Mouse (Mus musculus): ENCODE measurements around the gene Chsy1. TPM values are rescaled to one million over a fixed set of nuclear protein-coding genes. Genes with fewer than 3 reads are reported as not detected.

Chsy1 gene
- polyA plus RNA-seq, 1 experiment from 2014 or later = 10.1 TPM

GRCm38 (mm10) chr7:66176256-66176655 is 66.9 kb downstream of the Chsy1 start:
- 80% methylated on average over 4 of the region's 4 CpGs for WGBS (ENCODE audit: insufficient replicate concordance)
- peaks cover 52% of the 10 kb centered on the region for H3K4me1 ChIP-seq (replicated peaks)
- H3K27ac ChIP-seq = peak overlapping the region; percentile 45; the same call in 1 of the 2 replicates
- H3K9ac ChIP-seq = no peak overlapping the region
- H3K27me3 ChIP-seq = no peaks in the 10 kb centered on the region
- no peak overlapping the region for H3K4me2 ChIP-seq
- no peak overlapping the region for H3K4me3 ChIP-seq (replicated peaks)
- DNase-seq (no peak), ATAC-seq (ENCODE audit: low read depth) (no peak)
- H3K9me3 ChIP-seq (replicated peaks) = no peaks in the 10 kb centered on the region
- H3K36me3 ChIP-seq = peaks cover 39% of the 10 kb centered on the region

GRCm38 (mm10) chr7:66176929-66177328 is 67.6 kb downstream of the Chsy1 start:
- DNase-seq (peak; percentile 56), ATAC-seq (ENCODE audit: low read depth) (peak; percentile 82)
- H3K9me3 ChIP-seq (replicated peaks) = no peaks in the 10 kb centered on the region
- H3K4me1 ChIP-seq (replicated peaks) = peaks cover 52% of the 10 kb centered on the region
- H3K4me3 ChIP-seq (replicated peaks) = no peak overlapping the region
- peaks cover 32% of the 10 kb centered on the region for H3K36me3 ChIP-seq
- 10% methylated on average over 4 of the region's 4 CpGs for WGBS (ENCODE audit: insufficient replicate concordance)
- peak overlapping the region; percentile 45 for H3K27ac ChIP-seq
- 0 out of 2 replicates have a peak overlapping the region, but pooled peaks have one; percentile 4 for H3K9ac ChIP-seq
- no peak overlapping the region for H3K4me2 ChIP-seq
- H3K27me3 ChIP-seq = no peaks in the 10 kb centered on the region

- no peak overlapping the region for H3K9ac ChIP-seq
- H3K36me3 ChIP-seq = peaks cover 21% of the 10 kb centered on the region
- ATAC-seq (ENCODE audit: low read depth) = no peak
- no peak for DNase-seq
- H3K27me3 ChIP-seq = no peaks in the 10 kb centered on the region
- no peak overlapping the region for H3K4me2 ChIP-seq
- 79% methylated on average over 6 of the region's 6 CpGs for WGBS (ENCODE audit: insufficient replicate concordance)
- peaks cover 52% of the 10 kb centered on the region for H3K4me1 ChIP-seq (replicated peaks)
- H3K9me3 ChIP-seq (replicated peaks) = no peaks in the 10 kb centered on the region
- no peak overlapping the region for H3K27ac ChIP-seq
- H3K4me3 ChIP-seq (replicated peaks) = no peak overlapping the region
Observed at GRCm38 (mm10) chr7:66178101-66178500, 68.8 kb downstream of the Chsy1 start.

- H3K36me3 ChIP-seq = peaks cover 13% of the 10 kb centered on the region
- no peaks in the 10 kb centered on the region for H3K9me3 ChIP-seq (replicated peaks)
- no peak for DNase-seq
- no peak overlapping the region for H3K9ac ChIP-seq
- H3K4me3 ChIP-seq (replicated peaks) = no peak overlapping the region
- ATAC-seq (ENCODE audit: low read depth) = no peak
- H3K27me3 ChIP-seq = no peaks in the 10 kb centered on the region
- H3K4me2 ChIP-seq = no peak overlapping the region
- WGBS (ENCODE audit: insufficient replicate concordance) = 43% methylated on average over 10 of the region's 10 CpGs
- peaks cover 62% of the 10 kb centered on the region for H3K4me1 ChIP-seq (replicated peaks)
- H3K27ac ChIP-seq = no peak overlapping the region
Observed at GRCm38 (mm10) chr7:66179120-66179581, 69.8 kb downstream of the Chsy1 start.

DNA sequence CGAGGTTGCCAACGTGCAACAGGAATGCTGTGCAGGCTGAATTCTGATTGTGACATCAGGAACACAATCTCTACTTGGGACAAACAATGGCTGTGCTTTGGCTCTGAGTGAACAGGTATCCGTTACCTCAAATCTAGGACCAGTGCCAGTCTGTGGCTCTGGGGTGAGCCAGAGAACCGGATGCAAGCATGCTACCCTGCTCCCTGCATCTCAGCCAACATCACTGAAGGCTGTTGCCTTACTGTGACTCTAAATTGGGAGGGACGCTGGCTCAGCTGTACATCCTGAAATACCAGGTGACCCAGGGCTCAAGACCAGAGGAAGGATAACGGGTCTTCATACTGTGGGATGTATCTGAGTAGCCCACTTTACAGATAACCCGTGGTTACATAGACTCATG is 70.4 kb downstream of the Chsy1 start:
- ATAC-seq (ENCODE audit: low read depth) (no peak), DNase-seq (no peak)
- 67% methylated on average over 7 of the region's 7 CpGs for WGBS (ENCODE audit: insufficient replicate concordance)
- Histone ChIP-seq H3K36me3 (peaks cover 7% of the 10 kb centered on the region), H3K9ac (no peak overlapping the region), H3K4me1 (replicated peaks) (peaks cover 65% of the 10 kb centered on the region), H3K4me2 (no peak overlapping the region), H3K4me3 (replicated peaks) (no peak overlapping the region), H3K27me3 (no peaks in the 10 kb centered on the region), H3K27ac (no peak overlapping the region), H3K9me3 (replicated peaks) (no peaks in the 10 kb centered on the region)

GRCm38 (mm10) chr7:66180260-66180659 is 70.9 kb downstream of the Chsy1 start:
- Histone ChIP-seq H3K9me3 (replicated peaks) (no peaks in the 10 kb centered on the region), H3K9ac (no peak overlapping the region), H3K36me3 (peaks cover 4% of the 10 kb centered on the region; the same call in 1 of the 2 replicates), H3K27me3 (no peaks in the 10 kb centered on the region), H3K27ac (no peak overlapping the region), H3K4me3 (replicated peaks) (no peak overlapping the region), H3K4me2 (no peak overlapping the region), H3K4me1 (replicated peaks) (peaks cover 61% of the 10 kb centered on the region)
- 15% methylated on average over 3 of the region's 3 CpGs for WGBS (ENCODE audit: insufficient replicate concordance)
- DNase-seq (no peak), ATAC-seq (ENCODE audit: low read depth) (no peak)

DNA sequence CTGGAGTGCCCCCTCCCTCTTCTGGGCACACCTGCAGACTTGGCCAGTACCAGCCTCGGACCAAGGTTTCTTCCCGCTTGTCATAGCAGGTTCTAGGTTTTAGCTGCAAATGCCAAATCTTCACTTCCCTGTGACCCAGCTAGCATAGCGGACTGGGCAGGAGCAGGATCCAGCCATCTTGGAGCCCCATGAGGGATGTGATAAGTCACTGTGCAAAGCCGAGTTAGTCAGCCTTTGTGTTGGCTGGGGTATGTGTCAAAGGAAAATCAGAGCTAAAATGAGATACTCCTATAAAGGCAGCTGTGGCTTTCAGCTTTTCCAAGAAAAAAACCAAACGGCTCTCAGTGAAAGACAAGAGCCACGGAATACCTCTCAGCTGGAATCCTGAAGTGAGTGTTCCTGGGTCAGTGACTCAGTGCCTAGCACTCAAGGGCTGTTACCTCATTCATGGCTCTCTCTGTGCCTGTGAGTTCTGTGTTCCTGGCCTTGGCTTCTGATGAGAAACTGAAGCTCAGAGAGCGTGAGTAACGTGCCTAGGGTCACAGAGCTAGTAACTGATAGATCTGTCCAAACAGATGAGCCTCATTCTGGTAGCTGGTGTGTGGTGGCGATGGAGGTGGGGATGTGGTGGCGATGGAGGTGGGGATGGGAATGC is 71.5 kb downstream of the Chsy1 start:
- DNase-seq (no peak), ATAC-seq (ENCODE audit: low read depth) (no peak)
- H3K27ac ChIP-seq = no peak overlapping the region
- H3K27me3 ChIP-seq = no peaks in the 10 kb centered on the region
- peaks cover 55% of the 10 kb centered on the region for H3K4me1 ChIP-seq (replicated peaks)
- H3K4me3 ChIP-seq (replicated peaks) = no peak overlapping the region
- WGBS (ENCODE audit: insufficient replicate concordance) = 76% methylated on average over 10 of the region's 10 CpGs
- H3K9ac ChIP-seq = no peak overlapping the region
- H3K4me2 ChIP-seq = no peak overlapping the region
- no peaks in the 10 kb centered on the region for H3K36me3 ChIP-seq
- no peaks in the 10 kb centered on the region for H3K9me3 ChIP-seq (replicated peaks)

DNA sequence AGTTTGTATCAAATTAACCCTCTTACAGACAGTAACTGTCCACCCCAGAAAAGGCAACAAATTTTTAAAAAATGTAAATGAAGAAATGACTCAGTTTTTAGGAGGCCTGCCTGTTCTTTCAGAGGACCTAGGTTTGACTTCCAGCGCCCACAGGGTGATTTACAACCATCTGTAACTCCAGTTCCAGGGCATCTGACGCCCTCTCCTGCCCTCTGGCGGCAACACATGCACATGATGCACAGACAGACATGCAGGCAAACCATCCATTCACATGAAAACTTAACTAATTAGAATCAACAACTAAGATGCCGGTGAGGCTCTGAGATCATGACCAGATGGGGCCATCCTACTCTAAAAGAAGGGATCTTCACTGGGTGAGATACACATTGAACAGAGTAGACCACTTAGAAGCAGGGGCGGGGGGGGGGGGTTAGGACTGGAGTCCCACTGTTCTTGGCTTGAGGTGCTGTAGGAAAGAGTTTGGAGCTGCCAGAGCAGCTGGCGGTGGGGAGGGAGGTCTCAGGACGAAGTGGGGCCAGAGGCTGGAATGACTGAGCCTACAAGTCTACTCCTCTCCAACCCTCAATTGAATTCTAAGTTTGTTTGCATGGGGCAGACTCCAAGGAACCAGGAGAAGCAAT is 72.9 kb downstream of the Chsy1 start:
- no peak overlapping the region for H3K27ac ChIP-seq
- H3K27me3 ChIP-seq = no peaks in the 10 kb centered on the region
- H3K4me3 ChIP-seq (replicated peaks) = no peak overlapping the region
- no peak overlapping the region for H3K9ac ChIP-seq
- WGBS (ENCODE audit: insufficient replicate concordance) = 79% methylated on average over 7 of the region's 7 CpGs
- H3K4me1 ChIP-seq (replicated peaks) = peaks cover 54% of the 10 kb centered on the region
- H3K36me3 ChIP-seq = no peaks in the 10 kb centered on the region
- ATAC-seq (ENCODE audit: low read depth) (no peak), DNase-seq (no peak)
- no peak overlapping the region for H3K4me2 ChIP-seq
- H3K9me3 ChIP-seq (replicated peaks) = no peaks in the 10 kb centered on the region

- no peaks in the 10 kb centered on the region for H3K36me3 ChIP-seq
- H3K9me3 ChIP-seq (replicated peaks) = no peaks in the 10 kb centered on the region
- no peak overlapping the region for H3K4me2 ChIP-seq
- no peak overlapping the region for H3K9ac ChIP-seq
- no peak for DNase-seq
- 71% methylated on average over 8 of the region's 8 CpGs for WGBS (ENCODE audit: insufficient replicate concordance)
- peak overlapping the region; percentile 45; the same call in 1 of the 2 replicates for H3K27ac ChIP-seq
- H3K4me3 ChIP-seq (replicated peaks) = no peak overlapping the region
- no peaks in the 10 kb centered on the region for H3K27me3 ChIP-seq
- no peak for ATAC-seq (ENCODE audit: low read depth)
- H3K4me1 ChIP-seq (replicated peaks) = peaks cover 61% of the 10 kb centered on the region
Observed at GRCm38 (mm10) chr7:66183404-66183803, 74.1 kb downstream of the Chsy1 start.

- DNase-seq (no peak), ATAC-seq (ENCODE audit: low read depth) (no peak)
- peaks cover 62% of the 10 kb centered on the region for H3K4me1 ChIP-seq (replicated peaks)
Observed at GRCm38 (mm10) chr7:66184026-66184425, 74.7 kb downstream of the Chsy1 start.

DNA sequence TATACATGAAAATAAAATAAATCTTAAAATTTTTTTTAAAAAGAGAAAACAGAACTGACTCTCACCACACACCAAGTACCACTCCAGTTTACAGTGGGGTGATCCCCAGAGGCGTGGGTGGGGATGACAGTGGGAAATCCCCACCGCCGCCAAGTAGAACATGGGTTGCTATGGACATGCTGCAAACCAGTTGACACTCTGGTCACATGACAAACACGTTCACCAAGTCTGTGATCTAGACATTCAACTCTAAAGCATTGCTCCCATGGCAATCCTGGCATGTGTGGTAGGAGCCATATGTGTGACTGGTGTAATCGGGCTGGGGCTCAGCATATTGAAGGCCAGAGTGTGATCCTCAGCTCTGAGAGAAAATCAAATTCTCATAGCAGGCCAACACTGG is 76.1 kb downstream of the Chsy1 start:
- Histone ChIP-seq H3K4me1 (replicated peaks) (peaks cover 61% of the 10 kb centered on the region), H3K9ac (no peak overlapping the region), H3K36me3 (no peaks in the 10 kb centered on the region), H3K27ac (no peak overlapping the region), H3K4me3 (replicated peaks) (no peak overlapping the region), H3K4me2 (no peak overlapping the region), H3K9me3 (replicated peaks) (no peaks in the 10 kb centered on the region), H3K27me3 (no peaks in the 10 kb centered on the region)
- no peak for ATAC-seq (ENCODE audit: low read depth)
- DNase-seq = no peak
- WGBS (ENCODE audit: insufficient replicate concordance) = 81% methylated on average over 5 of the region's 5 CpGs

More at GRCm38 (mm10) chr7:66184026-66184425, 74.7 kb downstream of the Chsy1 start:
- H3K9me3 ChIP-seq (replicated peaks) = no peaks in the 10 kb centered on the region
- no peak overlapping the region for H3K4me3 ChIP-seq (replicated peaks)
- H3K27ac ChIP-seq = 0 out of 2 replicates have a peak overlapping the region, but pooled peaks have one; percentile 9
- H3K4me2 ChIP-seq = no peak overlapping the region
- no peaks in the 10 kb centered on the region for H3K36me3 ChIP-seq
- no peak overlapping the region for H3K9ac ChIP-seq
- no peaks in the 10 kb centered on the region for H3K27me3 ChIP-seq
- 71% methylated on average over 4 of the region's 4 CpGs for WGBS (ENCODE audit: insufficient replicate concordance)
